Mouse (Mus musculus): ENCODE results near the gene Gm3239. TPM values are rescaled to one million over a fixed set of nuclear protein-coding genes. Genes with fewer than 3 reads are reported as not detected.
"Not testable (repeated sequence)": the region's sequence is repeated elsewhere in the genome, so short reads cannot be mapped to it uniquely, and the experiment has no call there.

Gene Gm3239
- 1.2 and 2.1 TPM in 2 replicates for polyA plus RNA-seq (2014; fragmentation: Nextera tagmentation; extraction: Ambion mirVana)

DNA sequence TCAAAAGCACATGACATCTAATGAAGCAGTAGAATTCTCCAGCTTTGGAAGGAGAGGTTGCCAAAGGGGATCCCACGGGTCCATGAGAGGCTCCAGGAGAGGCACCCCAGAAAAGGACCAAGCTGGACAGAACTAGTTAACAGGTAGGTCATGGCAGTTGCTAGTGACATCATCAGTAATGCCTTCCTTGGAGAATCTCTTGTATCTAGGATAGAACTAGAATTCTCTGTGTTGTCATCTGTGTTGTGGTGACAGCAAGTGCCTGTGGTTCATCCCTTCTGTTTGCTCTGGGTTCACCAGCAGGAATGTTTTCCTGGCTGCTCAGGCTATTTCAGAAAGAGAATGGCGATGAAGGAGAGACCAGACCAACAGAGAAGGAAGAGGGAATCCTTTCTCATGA lies at the start of gene Gm3239:
Gene Gm3239, plus strand, starts transcription at position 301 of the 400 bp plus-strand sequence.
- WGBS, result no CpG with 5 or more reads among the region's 2 CpGs
- not testable (repeated sequence) for ATAC-seq (ENCODE audit: low FRiP score, low TSS enrichment); H3K4me3 ChIP-seq (replicated peaks; ENCODE audit: low read depth, low read length); DNase-seq; H3K27me3 ChIP-seq (ENCODE audit: control insufficient read depth, insufficient read depth, low read length); H3K27ac ChIP-seq (replicated peaks; ENCODE audit: low read depth, low read length); H3K4me2 ChIP-seq (ENCODE audit: low read length); H3K4me1 ChIP-seq (ENCODE audit: control insufficient read depth, insufficient read depth, low read length); H3K36me3 ChIP-seq (ENCODE audit: control insufficient read depth, insufficient read depth, low read length); H3K9me3 ChIP-seq (ENCODE audit: control insufficient read depth, low read length); H3K9ac ChIP-seq (replicated peaks; ENCODE audit: low read length)

DNA sequence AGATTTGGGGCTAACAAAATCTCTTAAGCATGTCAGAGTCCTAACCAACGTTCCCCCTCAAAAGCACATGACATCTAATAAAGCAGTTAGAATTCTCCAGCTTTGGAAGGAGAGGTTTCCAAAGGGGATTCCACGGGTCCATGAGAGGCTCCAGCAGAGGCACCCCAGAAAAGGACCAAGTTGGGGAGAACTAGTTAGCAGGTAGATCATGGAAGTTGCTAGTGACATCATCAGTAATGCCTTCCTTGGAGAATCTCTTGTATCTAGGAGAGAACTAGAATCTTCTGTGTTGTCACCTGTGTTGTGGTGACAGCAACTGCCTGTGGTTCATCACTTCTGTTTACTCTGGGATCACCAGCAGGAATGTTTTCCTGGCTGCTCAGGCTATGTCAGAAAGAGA lies 31.9 kb upstream of the Gm3239 start, which contains the start of gene Gm8159:
Gene Gm8159, plus strand, starts transcription at position 301 of the 400 bp plus-strand sequence.
- not testable (repeated sequence) for ATAC-seq (ENCODE audit: low FRiP score, low TSS enrichment); H3K27me3 ChIP-seq (ENCODE audit: control insufficient read depth, insufficient read depth, low read length); H3K9me3 ChIP-seq (ENCODE audit: control insufficient read depth, low read length); H3K4me3 ChIP-seq (replicated peaks; ENCODE audit: low read depth, low read length); H3K36me3 ChIP-seq (ENCODE audit: control insufficient read depth, insufficient read depth, low read length); H3K4me1 ChIP-seq (ENCODE audit: control insufficient read depth, insufficient read depth, low read length); DNase-seq; H3K9ac ChIP-seq (replicated peaks; ENCODE audit: low read length); H3K4me2 ChIP-seq (ENCODE audit: low read length); H3K27ac ChIP-seq (replicated peaks; ENCODE audit: low read depth, low read length)
- WGBS, result no CpG with 5 or more reads among the region's 2 CpGs

DNA sequence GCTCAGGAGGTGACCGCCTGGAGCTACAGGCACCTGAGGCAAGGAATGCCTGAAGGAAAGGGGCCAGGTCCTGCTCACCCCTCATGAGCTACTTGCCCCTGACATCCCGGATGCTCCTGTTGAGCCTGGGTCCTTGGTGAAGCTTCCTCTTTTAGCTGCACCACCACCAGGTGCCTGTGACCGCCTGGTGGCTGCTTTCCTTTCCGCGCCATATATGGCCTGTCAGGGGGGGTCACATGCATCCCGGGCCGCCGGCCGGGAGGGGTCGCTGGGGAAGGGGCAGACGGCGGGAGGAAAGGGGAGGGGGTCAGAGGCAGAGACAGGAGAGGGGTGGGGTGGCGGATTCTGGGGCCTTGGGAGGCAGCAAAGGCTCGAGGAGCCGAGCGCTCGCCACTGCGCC lies 14.7 kb upstream of the Gm3239 start:
- ATAC-seq (ENCODE audit: low FRiP score, low TSS enrichment); H3K9me3 ChIP-seq (ENCODE audit: control insufficient read depth, low read length); H3K27me3 ChIP-seq (ENCODE audit: control insufficient read depth, insufficient read depth, low read length); H3K4me1 ChIP-seq (ENCODE audit: control insufficient read depth, insufficient read depth, low read length); H3K27ac ChIP-seq (replicated peaks; ENCODE audit: low read depth, low read length); H3K36me3 ChIP-seq (ENCODE audit: control insufficient read depth, insufficient read depth, low read length): not testable (repeated sequence)
- H3K4me3 ChIP-seq (replicated peaks; ENCODE audit: low read depth, low read length), result peak overlapping the region; percentile 28
- WGBS, result 4% methylated on average over 17 of the region's 18 CpGs
- peak overlapping the region; percentile 56 for H3K4me2 ChIP-seq (ENCODE audit: low read length)
- peak overlapping the region; percentile 44; the same call in 1 of the 2 replicates for H3K9ac ChIP-seq (replicated peaks; ENCODE audit: low read length)
- DNase-seq, result peak; percentile 2

DNA sequence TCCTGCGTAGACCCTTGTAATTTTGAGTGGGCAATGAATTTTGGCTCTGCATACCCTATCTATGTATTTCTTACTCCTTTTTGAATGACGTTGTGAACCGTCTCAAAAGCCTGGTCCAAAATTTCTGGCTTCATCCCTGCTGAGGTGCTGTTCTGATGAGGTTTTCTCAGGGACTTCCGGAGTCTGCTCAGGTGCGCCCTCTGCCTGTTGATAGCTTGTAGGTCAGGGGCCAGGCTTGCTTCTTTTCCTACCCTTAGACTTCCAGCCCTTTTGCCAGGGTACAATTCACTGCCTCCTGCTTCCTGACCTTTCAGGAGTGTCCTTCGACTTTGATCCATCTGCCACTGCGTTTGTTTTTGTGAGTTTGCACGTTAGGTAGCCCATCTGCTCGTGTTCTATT lies 13.7 kb upstream of the Gm3239 start:
- DNase-seq; H3K9ac ChIP-seq (replicated peaks; ENCODE audit: low read length); H3K4me3 ChIP-seq (replicated peaks; ENCODE audit: low read depth, low read length); H3K9me3 ChIP-seq (ENCODE audit: control insufficient read depth, low read length); H3K4me1 ChIP-seq (ENCODE audit: control insufficient read depth, insufficient read depth, low read length); H3K27ac ChIP-seq (replicated peaks; ENCODE audit: low read depth, low read length); H3K36me3 ChIP-seq (ENCODE audit: control insufficient read depth, insufficient read depth, low read length); ATAC-seq (ENCODE audit: low FRiP score, low TSS enrichment); H3K27me3 ChIP-seq (ENCODE audit: control insufficient read depth, insufficient read depth, low read length): not testable (repeated sequence)
- 7% methylated on average over 3 of the region's 9 CpGs for WGBS
- peak overlapping the region; percentile 56; the same call in 1 of the 2 replicates for H3K4me2 ChIP-seq (ENCODE audit: low read length)

DNA sequence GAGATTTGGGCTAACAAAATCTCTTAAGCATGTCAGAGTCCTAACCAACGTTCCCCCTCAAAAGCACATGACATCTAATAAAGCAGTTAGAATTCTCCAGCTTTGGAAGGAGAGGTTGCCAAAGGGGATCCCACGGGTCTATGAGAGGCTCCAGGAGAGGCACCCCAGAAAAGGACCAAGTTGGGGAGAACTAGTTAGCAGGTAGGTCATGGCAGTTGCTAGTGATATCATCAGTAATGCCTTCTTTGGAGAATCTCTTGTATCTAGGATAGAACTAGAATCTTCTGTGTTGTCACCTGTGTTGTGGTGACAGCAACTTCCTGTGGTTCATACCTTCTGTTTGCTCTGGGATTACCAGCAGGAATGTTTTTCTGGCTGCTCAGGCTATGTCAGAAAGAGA lies 44.9 kb downstream of the Gm3239 start, which contains the start of gene Gm7876:
Gene Gm7876, plus strand, starts transcription at position 301 of the 400 bp plus-strand sequence.
- not testable (repeated sequence) for ATAC-seq (ENCODE audit: low FRiP score, low TSS enrichment); H3K4me1 ChIP-seq (ENCODE audit: control insufficient read depth, insufficient read depth, low read length); H3K4me2 ChIP-seq (ENCODE audit: low read length); H3K9me3 ChIP-seq (ENCODE audit: control insufficient read depth, low read length); DNase-seq; H3K9ac ChIP-seq (replicated peaks; ENCODE audit: low read length); H3K27me3 ChIP-seq (ENCODE audit: control insufficient read depth, insufficient read depth, low read length); H3K36me3 ChIP-seq (ENCODE audit: control insufficient read depth, insufficient read depth, low read length); H3K27ac ChIP-seq (replicated peaks; ENCODE audit: low read depth, low read length); H3K4me3 ChIP-seq (replicated peaks; ENCODE audit: low read depth, low read length)
- 73% methylated on average over 1 of the region's 2 CpGs for WGBS

Other genes starting within 250 kb of the Gm3239 start
- 6.2 and 8.7 TPM in 2 replicates for gene Gm3164, start 248.7 kb upstream of the Gm3239 start, polyA plus RNA-seq (2014; fragmentation: Nextera tagmentation; extraction: Ambion mirVana)
- gene Gm3173, start 233.2 kb upstream of the Gm3239 start, polyA plus RNA-seq (2014; fragmentation: Nextera tagmentation; extraction: Ambion mirVana), result 1.7 and 2.0 TPM in 2 replicates
- not detected in 2 replicates for gene Gm3182, start 182.4 kb upstream of the Gm3239 start, polyA plus RNA-seq (2014; fragmentation: Nextera tagmentation; extraction: Ambion mirVana)
- not detected in 2 replicates for gene Gm3047, start 108.8 kb upstream of the Gm3239 start, polyA plus RNA-seq (2014; fragmentation: Nextera tagmentation; extraction: Ambion mirVana)
- gene Gm8159, start 31.8 kb upstream of the Gm3239 start, polyA plus RNA-seq (2014; fragmentation: Nextera tagmentation; extraction: Ambion mirVana), result not detected in 2 replicates
- not detected in 2 replicates for gene Gm7876, start 45.0 kb downstream of the Gm3239 start, polyA plus RNA-seq (2014; fragmentation: Nextera tagmentation; extraction: Ambion mirVana)
- gene Gm3252, start 62.6 kb downstream of the Gm3239 start, polyA plus RNA-seq (2014; fragmentation: Nextera tagmentation; extraction: Ambion mirVana), result 4.1 and 5.1 TPM in 2 replicates
- gene Gm9602, start 112.1 kb downstream of the Gm3239 start, polyA plus RNA-seq (2014; fragmentation: Nextera tagmentation; extraction: Ambion mirVana), result not detected in 2 replicates
- gene Gm3269, start 173.9 kb downstream of the Gm3239 start, polyA plus RNA-seq (2014; fragmentation: Nextera tagmentation; extraction: Ambion mirVana), result not detected in 2 replicates
- 3.0 and 4.4 TPM in 2 replicates for gene Gm3264, start 191.4 kb downstream of the Gm3239 start, polyA plus RNA-seq (2014; fragmentation: Nextera tagmentation; extraction: Ambion mirVana)
- not detected in 2 replicates for gene Gm3278, start 228.2 kb downstream of the Gm3239 start, polyA plus RNA-seq (2014; fragmentation: Nextera tagmentation; extraction: Ambion mirVana)

All from midbrain, embryonic 14.5 days (tissue).